Mouse (Mus musculus) ES-E14 (cell line): ENCODE data around the gene Alkbh4. TPM values are rescaled to one million over a fixed set of nuclear protein-coding genes. Genes with fewer than 3 reads are reported as not detected.
"Not testable (repeated sequence)": the region's sequence is repeated elsewhere in the genome, so short reads cannot be mapped to it uniquely, and the experiment has no call there.

Experiments used
- DNase-seq: peaks from one replicate; pipeline ENCODE4 v3.0.0-alpha.2; 2013; ENCODE audit warnings: low read depth, low spot score
- H3K27ac ChIP-seq: 2 replicates; pipeline ENCODE4 v1.5.1; 2012; ENCODE audit warnings: low read depth, mild to moderate bottlenecking, low read length, moderate library complexity, mixed read lengths; ENCODE audit not compliant: poor library complexity, insufficient read depth, severe bottlenecking
- H3K36me3 ChIP-seq: 2 replicates; pipeline ENCODE4 v1.6.1; 2012; ENCODE audit warnings: mild to moderate bottlenecking, low read length, moderate library complexity, mixed read lengths; ENCODE audit not compliant: control insufficient read depth, poor library complexity, insufficient read depth, severe bottlenecking
- H3K4me1 ChIP-seq, 2 experiments: fragments of 150-350 bp in 1 of 2; sonication (generic) in 1 of 2; 2 replicates each; pipeline ENCODE4 v1.6.1; 2012; ENCODE audit warnings: low read length in 2 of 2, mild to moderate bottlenecking in 1 of 2, mixed read lengths in 1 of 2; ENCODE audit not compliant: control insufficient read depth in 2 of 2, insufficient read depth in 2 of 2, poor library complexity in 1 of 2
- H3K4me3 ChIP-seq, 2 experiments: fragments of 150-350 bp in 1 of 2; sonication (generic) in 1 of 2; 2 replicates each; pipeline ENCODE4 v1.5.1; 2012; ENCODE audit warnings: low read length in 2 of 2, low read depth in 1 of 2, mild to moderate bottlenecking in 1 of 2, mixed read lengths in 1 of 2; ENCODE audit not compliant: insufficient read depth in 1 of 2, poor library complexity in 1 of 2, severe bottlenecking in 1 of 2
- H3K9ac ChIP-seq: 2 replicates; pipeline ENCODE4 v1.6.1; 2012; ENCODE audit warnings: low read depth, mild to moderate bottlenecking, low read length, mixed read lengths; ENCODE audit not compliant: poor library complexity, insufficient read depth, severe bottlenecking
- H3K9me3 ChIP-seq: fragments of 150-350 bp; sonication (generic); 2 replicates; pipeline ENCODE4 v1.6.1; 2012; ENCODE audit warnings: low read depth, mild to moderate bottlenecking, low read length; ENCODE audit not compliant: control insufficient read depth, insufficient read depth
- CHD2 ChIP-seq: IDR thresholded peaks from 2 replicates; pipeline ENCODE4 v1.6.1; 2014; ENCODE audit warnings: mild to moderate bottlenecking, low read depth, low read length, inconsistent platforms
- HCFC1 ChIP-seq: IDR thresholded peaks from 2 replicates; pipeline ENCODE4 v1.6.1; 2012; ENCODE audit warnings: low read length, inconsistent platforms, borderline replicate concordance; ENCODE audit not compliant: insufficient read depth
- MAFK ChIP-seq: IDR thresholded peaks from 2 replicates; pipeline ENCODE4 v1.6.1; 2014; ENCODE audit warnings: mild to moderate bottlenecking, low read depth, low read length, inconsistent platforms; ENCODE audit not compliant: insufficient read depth
- ZC3H11A ChIP-seq: IDR thresholded peaks from 2 replicates; pipeline ENCODE4 v1.6.1; 2012; ENCODE audit warnings: low read depth, mild to moderate bottlenecking, inconsistent platforms, low read length, borderline replicate concordance
- ZNF384 ChIP-seq: IDR thresholded peaks from 2 replicates; pipeline ENCODE4 v1.6.1; 2012; ENCODE audit warnings: low read depth, low read length, inconsistent platforms
- in situ Hi-C, 2 experiments: fragments of 600-800 bp; cut with MboI; formaldehyde crosslinking; loops; one replicate each; pipeline ENCODE4 v1.15.1; 2025; ENCODE audit warnings: low sequenced_read_pairs in 2 of 2, inconsistent platforms in 1 of 2; ENCODE audit not compliant: unreplicated experiment in 2 of 2
- total RNA-seq: library from RNA; depleted of rRNA; stranded (reverse); fragments of 300-350 nt; gene quantifications from 2 replicates; pipeline ENCODE4 v1.2.3, GENCODE M21; 2012

The Alkbh4 gene
- total RNA-seq, 1 experiment = 13.3 TPM

DNA sequence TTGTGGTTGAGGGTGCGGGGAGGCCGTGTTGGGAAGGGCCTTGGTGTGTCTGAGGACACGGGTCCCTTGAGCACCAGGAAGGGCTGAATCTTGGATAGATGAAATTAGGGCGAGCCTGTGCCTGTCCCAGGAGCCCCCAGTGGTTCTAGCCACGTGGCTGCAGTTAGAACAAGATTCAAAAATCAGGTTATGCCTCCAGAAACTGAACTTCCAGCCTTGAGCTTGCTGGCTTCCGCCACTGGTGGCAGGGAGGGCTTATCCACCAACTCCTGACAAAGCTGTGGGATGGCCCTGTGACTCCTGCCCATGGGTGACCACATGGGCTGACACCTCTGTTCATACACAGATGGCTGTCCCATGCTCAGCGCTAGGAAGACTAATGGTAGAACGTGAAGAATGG lies 11.8 kb downstream of the Alkbh4 start:
- in situ Hi-C loops = no loop called here
- no peak overlapping the region for H3K27ac ChIP-seq
- no peak for DNase-seq
- no peaks in the 10 kb centered on the region for H3K36me3 ChIP-seq
- no peaks in the 10 kb centered on the region for H3K4me1 ChIP-seq
- H3K9me3 ChIP-seq = no peaks in the 10 kb centered on the region
- TF ChIP-seq ZC3H11A = no peak
- TF ChIP-seq CHD2 = no peak
- no peak for TF ChIP-seq MAFK
- no peak for TF ChIP-seq ZNF384
- no peak for TF ChIP-seq HCFC1
- no peak overlapping the region for H3K9ac ChIP-seq
- no peak overlapping the region for H3K4me3 ChIP-seq

DNA sequence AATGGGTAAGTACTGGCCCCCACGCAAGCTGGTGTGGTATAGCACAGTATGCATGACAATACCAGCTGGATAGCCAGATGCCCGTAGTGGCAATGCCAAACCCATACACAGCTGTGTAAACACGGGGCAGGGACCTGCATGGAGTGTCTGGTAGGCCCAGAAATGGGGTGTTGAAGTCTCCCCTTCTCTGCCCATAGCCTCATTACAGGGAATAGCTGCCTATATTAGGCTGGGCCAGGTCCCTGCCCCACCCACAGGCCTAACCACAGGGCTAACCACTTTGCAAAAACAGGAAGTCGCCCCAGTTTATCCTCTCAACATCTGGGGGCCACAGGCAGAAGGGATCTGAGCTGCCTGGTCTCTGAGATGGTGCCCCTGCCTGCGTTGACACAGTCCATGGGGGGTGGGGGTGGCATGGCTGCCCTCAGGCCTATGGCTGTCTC lies 13.2 kb downstream of the Alkbh4 start:
- in situ Hi-C loops, DNase-seq, H3K9me3 ChIP-seq, H3K4me1 ChIP-seq, H3K27ac ChIP-seq, H3K9ac ChIP-seq, H3K36me3 ChIP-seq, H3K4me3 ChIP-seq: not testable (repeated sequence)

DNA sequence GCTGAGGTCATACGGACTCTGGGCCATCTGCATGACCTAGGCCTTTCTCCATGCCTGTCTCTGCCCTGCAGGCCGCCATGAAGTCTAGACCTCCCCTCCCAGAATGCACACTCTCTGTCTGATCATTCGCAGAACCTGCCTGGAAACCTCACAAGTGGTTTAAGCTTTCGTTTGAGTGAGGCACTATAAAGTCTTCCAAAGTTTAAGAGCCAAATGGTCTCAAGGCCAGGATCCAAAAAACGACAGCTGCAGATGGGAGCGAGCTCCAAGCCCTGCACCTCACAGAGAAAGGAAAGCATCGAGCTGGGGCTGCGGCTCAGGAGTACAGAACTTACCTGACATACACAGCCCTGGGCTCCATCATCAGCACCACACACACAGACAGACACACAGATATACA lies 16.4 kb downstream of the Alkbh4 start:
- TF ChIP-seq ZC3H11A = no peak
- Histone ChIP-seq H3K9me3 (no peaks in the 10 kb centered on the region), H3K4me1 (no peaks in the 10 kb centered on the region), H3K36me3 (no peaks in the 10 kb centered on the region), H3K9ac (no peak overlapping the region), H3K27ac (no peak overlapping the region), H3K4me3 (no peak overlapping the region)
- DNase-seq = no peak
- in situ Hi-C loops = no loop called here

DNA sequence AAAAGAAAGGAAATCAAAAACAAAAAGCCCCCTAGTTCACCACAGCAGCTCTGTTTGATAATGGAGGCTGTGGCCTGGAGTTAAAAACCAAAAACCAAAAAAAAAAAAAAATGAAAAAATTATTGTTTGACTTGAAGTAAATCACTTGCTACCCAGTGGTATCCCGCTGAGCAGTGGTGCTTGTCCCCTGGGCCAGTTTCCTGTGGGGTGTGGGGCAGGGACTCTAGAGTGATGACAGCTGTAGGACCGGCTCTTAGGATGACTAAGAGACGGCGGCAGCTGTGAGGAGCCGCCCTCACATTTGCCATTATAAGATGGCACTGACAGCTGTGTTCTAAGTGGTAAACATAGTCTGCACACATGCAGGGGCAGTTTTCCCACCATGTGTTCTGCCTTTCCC lies 19.5 kb downstream of the Alkbh4 start:
- in situ Hi-C loops = no loop called here
- H3K4me1 ChIP-seq = no peaks in the 10 kb centered on the region
- H3K9ac ChIP-seq = no peak overlapping the region
- no peak for DNase-seq
- H3K4me3 ChIP-seq = no peak overlapping the region
- H3K27ac ChIP-seq = no peak overlapping the region
- TF ChIP-seq HCFC1 (no peak), ZNF384 (no peak)
- no peaks in the 10 kb centered on the region for H3K9me3 ChIP-seq
- H3K36me3 ChIP-seq = peaks cover under 1% of the 10 kb centered on the region; the same call in 1 of the 2 replicates

DNA sequence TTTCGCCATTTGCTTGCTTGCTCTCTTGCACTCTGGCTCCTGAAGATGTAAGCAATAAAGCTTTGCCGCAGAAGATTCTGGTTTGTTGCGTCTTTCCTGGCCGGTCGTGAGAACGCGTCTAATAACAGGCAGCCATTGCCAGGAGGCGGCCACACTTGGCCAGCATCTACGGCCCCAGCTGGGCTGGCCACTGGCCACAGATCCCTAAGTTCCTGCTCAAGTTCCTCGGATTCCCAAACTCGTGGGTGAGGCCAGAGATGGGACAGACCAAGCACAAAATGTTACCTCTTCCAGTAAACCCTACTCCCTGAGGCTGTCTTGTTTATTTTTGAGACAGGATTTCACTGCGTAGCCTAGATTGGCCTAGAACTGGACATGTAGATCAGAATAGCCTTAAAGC lies 24.1 kb downstream of the Alkbh4 start:
- H3K27ac ChIP-seq, H3K4me3 ChIP-seq, in situ Hi-C loops, H3K4me1 ChIP-seq, H3K9ac ChIP-seq, H3K9me3 ChIP-seq, H3K36me3 ChIP-seq, DNase-seq: not testable (repeated sequence)
